Mouse (Mus musculus) urinary bladder, adult 2 months (tissue): Measurements from ENCODE around the gene Vasp. TPM values are rescaled to one million over a fixed set of nuclear protein-coding genes. Genes with fewer than 3 reads are reported as not detected.
A peak's percentile ranks its signal among the peaks of the same experiment; 100 is the strongest.

Experiments used
- DNase-seq: peaks from one replicate; pipeline ENCODE4 v3.0.0; 2022; ENCODE audit warnings: low spot score
- polyA plus RNA-seq: library from polyadenylated mRNA; depleted of rRNA; stranded (reverse); fragments of >200 nt; gene quantifications from 2 replicates; pipeline ENCODE4 v1.2.3, GENCODE M21; 2012

The Vasp gene
- polyA plus RNA-seq, 1 experiment, result 146 TPM

DNA sequence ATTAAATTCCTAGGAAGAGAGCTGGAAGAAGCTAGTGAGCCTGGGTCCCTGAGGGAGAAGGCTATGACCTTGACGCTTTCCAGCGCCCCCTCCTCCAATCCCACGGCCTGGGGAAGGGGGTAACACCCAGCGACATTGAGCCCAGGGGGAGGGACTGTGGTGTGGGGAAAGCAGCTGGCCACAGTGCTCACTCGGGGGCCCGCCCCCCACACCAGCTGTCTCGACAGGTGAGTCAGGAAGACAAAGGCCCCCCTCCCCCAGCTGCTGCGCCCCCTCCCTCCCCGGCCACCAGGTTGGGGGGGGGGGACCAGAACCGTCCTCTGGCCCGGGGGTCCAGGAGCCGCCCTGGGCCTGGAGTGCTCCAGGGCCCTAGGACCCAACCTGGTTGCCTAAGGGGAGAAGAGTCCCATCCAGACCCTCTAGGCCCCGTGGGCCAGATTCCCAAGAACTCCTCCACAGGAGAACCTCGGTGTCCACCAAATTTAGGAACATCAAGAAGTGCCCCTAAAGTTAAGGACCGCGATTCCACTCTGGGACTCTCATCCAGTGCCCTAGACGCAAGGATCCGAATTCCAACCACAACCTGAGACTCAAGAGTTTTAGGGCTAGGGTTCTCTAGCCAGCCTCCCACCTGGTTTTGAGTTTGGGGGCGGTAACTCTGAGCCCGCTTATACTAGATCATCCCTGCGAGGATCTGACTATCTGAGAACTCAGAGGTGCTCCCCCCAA is 944 bp downstream of the Vasp start:
- DNase-seq, result no peak

DNA sequence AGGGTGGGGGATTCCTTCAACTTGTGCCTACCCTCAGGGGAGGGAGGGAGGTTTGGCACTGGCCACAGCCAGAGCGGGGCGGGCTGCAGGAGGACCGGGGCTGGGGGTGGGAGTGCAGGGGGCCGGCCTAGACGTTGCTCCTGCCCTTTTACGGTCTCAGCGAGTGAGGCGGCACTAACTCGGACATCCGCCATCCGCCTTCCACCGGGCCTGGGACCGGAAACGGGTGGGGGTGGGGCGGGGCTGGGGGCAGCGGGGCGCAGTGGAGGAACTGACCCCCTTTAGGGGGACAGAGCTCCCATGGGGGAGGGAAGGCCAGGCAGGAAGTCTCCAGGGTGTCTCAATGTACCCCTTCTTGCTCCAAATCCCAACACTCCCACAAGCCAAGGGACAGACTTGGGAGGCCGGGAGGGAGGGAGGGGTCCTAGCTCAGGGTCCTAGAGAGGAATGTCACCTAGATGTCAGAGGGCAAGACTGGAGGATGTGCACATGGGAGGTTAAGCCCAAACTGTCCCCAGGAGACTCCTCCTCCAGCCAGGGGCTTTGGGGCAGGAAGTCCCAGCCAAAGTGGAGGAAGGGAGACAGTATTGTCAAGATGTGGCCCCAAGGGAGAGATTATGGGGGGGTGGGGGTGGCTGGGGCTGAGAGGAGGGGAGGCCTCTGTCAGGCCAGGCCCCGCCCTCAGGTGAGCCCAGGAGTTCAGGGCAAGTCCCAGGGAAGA is 1.7 kb downstream of the Vasp start:
- DNase-seq, result no peak

DNA sequence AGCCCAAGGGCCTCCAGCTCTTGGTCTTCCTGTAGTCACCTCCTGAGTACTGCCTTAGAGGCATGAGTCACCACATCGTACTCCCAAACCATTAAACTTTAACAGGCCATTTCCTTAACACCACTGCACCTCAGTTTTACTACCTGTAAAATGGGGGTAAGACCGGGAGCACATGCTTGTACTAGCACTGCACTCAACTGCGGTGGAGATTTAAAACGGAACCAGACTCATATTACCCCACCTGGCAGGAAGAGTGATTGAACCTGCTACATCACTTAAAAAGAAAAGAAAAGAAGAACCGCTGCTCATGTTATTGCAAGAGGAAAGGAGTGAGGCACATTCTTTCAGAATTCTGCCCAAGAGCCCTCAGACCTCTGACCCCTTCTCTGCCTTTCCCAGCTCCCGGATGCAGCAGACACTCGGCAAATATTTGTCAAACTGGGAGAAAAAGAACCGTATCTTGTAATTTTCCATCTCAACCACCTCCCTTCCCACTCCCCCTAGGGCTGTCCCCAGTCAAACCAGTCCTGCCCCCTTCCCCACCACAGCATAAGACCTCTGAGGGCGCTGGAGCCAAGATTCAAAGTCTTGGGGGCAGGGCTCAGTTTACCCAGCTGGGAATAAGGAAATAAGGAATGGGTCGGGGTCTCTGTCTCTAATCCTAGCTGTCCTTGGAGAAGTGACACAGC is 2.5 kb downstream of the Vasp start:
- DNase-seq, result no peak

DNA sequence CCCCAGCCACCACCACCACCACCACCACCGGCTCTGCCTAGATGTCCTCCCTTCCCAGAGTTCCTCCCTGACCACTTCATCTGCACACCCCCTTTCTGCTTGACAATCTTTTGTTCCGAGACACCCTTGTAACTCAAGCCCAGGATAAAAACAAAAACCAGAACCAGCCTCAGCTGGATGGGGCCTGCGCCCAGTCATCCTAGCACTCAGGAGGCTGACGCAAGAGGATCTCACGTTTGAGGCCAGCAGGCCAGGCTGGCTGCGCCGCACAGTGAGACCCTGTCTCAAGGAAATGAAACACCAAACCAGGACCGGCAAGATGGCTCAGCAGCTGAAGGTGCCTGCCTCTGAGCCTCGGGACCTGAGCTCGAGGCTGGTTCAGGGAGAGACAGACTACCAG is 4.6 kb downstream of the Vasp start:
- no peak for DNase-seq

DNA sequence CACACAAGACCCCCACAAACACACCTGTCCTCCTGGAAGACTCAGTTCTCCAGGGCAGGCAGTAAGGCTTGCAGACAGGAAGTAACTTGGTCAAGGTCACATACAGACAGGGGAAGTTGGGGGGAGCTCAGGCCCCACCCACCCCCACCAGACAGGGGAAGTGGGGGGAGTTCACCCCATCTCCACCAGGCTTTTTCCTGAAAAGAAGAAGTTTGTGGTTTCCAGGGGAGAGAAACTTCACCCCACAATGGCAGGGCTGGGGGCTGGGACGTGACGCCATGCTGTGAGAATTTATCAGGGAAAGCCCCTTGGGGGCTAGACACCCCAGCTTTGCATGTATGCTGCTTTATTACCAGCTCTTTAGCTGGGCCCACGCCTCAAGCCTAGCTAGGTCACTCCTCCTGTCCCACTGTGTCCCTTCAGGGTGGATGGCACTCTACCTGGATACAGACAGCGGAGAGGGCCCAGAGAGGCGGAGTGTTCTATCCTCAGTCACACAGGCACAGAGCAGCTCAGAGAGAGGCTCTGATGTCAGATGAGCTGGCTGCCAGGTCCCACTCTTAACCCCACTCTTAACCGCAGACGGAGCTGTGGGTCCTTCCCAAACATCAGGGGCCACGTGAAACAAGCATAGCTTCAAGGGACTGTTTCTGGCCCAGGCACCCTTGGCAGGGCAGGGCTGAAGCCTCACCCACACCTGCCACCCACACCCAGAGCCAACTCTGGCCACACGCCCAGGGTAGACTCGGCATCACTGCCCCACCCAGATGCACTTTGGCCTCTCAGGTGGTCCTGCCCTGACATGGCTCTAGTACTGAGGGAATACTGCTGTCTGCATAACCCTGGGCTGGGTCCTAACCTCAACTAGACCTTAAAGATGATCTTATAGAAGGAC is 5.4 kb downstream of the Vasp start:
- DNase-seq, result no peak

DNA sequence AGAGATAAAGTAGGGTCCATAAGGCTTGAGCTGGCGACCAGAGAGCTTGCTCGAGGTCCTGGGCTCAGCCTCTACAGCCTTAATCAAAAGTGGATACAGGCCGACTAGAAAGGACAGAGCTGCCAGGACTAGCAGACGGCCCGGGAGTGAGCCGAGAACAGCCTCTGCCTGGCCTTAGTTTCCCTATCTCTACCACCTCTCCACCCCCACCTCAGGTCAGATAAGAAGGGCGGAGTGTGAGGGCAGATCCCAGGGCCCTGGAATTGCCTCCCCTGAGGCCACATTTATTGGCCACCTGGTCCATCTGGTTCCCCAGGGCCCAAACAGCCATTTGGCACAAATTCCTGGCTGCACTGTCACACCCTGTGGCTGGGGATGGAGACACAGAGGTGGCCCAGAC is 6.5 kb downstream of the Vasp start:
- DNase-seq, result no peak

DNA sequence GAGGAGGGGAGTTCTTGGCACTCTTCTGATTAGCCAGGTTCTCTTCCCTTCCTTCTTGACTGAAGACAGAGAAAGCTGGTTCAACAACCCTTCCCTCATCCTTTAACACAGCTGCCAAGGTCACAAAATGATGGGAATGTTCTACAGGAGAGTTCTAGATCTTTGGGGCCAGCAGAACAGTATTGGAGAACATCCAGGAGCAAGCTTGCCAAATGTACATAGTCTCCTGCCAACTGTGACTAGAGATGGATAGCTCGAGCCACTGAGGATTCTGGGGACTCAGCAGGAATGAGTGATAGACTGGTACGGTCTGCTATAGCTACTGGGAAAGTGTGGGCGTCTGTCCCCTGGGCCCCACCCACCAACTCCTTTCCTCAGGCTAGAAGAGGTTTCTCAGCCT is 13.3 kb downstream of the Vasp start:
- DNase-seq, result no peak

DNA sequence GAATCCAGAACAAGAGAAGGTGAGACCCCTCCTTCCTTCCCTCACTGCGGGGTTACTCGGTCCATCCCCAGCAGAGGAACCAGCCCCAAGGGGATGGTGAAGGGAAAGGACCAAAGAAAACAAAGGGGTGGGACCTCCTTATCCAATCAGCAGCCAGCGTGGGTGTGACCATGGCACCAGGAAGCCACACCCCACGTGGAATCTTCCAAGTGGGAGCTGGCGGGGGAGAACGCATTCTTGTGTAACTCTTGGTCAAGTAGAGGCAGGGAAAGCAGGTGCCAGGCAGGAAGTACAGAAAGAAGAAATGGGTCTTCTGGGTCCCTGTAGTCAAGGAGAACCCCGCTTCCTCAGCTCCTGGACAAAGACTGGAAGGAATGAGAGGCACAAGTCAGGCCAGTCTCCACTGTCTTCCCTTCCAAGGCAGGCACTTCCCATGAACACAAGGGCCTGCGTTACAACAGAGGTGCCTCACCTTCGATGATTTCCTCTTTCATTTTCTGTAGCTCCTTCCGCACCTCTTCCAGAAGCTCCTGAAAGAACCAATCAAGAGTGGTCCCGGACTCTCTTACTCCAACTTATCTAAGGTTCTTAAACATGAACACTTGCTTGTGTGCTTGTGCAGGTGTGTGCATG is 14.1 kb downstream of the Vasp start:
- peak; percentile 33 for DNase-seq

DNA sequence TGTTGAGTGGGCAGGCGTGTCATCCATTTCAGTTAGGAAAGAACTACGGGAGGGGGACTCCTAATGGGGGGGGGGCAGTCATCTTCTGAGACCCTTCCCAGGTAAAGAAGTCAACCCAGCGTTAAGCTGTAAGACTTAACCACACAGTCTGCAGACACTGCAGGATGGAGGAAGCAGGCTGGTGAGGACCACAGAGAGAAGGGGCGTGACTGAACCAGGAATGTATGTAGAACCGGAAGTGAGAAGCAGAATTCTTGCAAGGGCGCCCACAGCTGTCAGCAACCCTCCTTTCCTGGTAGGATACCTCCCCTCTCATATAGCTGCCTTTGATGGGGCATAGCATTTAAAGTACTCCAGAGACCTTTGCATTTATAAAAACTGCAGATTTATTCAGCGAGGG is 15.1 kb downstream of the Vasp start:
- no peak for DNase-seq

DNA sequence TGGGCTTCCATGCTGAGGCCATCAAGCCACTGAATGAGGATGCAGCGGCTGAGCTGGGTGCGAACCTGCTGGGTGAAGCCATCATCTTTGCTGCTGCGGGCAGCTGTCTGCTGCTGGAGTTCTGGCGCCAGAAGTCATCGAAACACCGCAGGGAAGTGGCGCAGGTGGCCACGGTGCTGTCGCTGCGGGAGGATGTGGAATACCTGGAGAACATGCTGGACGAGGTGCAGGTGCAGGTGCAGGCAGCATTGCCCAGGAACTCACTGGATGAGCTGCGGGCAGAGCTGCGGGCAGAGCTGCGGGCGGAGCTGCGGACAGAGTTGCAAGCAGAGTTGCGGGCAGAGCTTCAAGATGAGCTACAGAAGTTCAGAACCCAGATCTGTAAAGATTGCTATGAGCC is 16.2 kb downstream of the Vasp start:
- DNase-seq, result no peak

DNA sequence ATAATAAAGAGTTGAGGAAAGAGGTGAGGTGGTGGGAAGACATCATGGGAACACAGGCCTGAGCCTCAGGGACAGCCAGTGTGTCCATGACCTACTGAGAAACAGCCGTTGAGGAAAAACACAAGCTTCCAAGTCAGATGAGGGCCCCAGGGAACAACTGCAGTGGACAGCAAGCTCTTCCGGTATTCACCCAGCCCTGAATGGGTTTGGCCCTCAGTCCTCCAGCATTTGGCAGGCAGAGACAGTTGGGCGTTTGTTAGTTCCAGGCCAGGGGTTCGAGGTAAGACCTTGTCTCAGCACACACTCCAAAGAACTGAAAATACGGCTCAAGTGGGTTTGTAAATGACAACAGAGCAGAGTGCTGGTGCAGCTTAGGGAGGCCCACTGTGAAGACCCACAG is 18.2 kb downstream of the Vasp start:
- DNase-seq, result no peak

DNA sequence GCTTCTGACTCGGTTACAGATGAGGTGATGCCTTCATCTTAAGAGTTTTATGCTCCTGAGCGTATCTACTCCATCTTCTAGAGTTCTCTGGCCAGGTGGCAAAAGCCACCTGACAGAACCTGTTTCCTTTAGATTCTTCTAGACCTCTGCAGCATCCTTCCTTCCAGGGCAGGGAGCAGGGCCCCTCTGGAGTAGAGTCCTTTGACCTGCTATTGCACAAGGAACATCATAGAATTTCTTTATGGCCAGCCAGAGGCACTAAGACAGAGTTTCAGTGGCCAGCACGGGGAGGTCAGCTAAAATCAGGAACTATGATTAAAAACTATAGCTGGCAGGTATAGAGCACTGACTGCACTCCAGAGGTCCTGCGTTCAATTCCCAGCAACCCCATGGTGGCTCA is 19.5 kb downstream of the Vasp start:
- no peak for DNase-seq

DNA sequence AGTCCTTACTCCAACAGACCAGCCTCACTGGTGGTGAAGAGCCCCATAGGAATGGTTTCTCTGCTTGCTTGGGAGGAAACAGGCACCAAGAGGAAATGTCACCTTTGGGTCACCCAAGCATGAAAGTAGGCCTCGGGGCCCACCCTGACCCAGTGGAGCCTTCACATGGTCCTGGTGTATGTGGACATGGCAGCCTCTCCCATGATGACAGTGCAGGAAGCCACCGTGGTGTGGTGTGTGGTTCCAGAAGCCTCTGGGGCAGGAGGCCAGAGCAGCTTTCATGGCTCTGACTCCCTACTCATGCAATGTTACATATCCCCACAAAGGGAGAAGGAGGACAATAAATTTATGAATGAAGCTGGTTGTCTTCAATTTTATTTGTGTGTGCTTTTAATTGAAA is 24.1 kb downstream of the Vasp start:
- DNase-seq, result no peak

DNA sequence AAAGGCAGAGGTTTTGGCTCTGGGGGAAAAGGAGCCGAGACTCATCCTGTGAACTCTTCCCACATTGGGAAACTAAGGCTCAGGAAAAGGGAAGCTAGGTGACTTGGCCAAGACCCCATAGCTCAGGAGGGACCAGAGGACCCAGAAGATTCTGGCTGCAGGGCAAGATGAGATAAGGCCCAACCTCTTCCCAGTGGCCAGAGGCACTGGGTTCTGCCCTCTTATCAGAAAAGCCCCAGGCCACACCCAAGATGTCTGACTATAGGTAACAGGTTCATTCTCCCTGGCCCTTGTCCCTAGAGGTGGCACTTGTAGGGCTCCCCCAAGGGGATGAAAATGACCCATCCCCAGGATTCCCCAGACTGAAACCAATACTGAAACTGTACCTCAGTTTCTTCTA is 24.8 kb downstream of the Vasp start:
- DNase-seq, result no peak

DNA sequence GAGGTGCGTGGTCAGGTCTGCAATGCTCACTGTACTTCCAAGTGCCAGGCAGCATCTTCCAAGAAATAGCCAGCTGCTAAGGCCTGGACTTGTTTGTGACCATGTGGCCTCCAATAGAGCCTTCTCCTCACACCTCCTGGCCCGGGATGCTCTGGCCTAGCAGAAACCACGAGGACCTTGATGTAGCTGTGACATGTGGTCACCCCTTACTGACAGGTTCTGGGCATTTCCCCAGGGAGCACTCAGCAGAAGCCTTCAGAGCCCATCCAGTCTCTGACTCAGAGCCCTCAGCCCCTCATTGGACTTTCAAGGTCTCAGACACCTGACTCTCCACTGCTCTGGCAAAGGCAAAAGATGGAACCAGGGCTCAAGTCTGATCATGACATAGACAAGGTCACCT is 26.5 kb downstream of the Vasp start:
- no peak for DNase-seq

DNA sequence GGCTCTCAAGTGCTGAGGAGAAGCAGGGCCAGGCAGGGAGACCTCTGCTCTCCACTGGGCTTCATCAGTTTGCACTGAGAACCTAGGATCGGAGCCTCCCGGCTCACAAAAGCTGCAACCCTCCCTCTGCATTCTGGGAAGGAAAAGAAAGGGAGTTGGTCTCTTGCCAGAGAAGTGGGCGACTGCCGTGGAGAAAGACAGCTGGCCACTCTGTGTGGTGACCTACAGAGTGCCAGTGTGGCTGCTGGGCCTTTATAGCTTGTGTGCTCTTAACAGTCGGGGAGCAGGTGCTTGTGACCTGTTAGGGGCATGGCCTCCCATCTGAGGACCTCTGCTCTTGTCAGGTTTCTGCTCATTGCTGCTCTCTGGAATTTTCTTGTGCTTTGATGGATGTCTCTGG is 27.8 kb downstream of the Vasp start:
- DNase-seq, result no peak

DNA sequence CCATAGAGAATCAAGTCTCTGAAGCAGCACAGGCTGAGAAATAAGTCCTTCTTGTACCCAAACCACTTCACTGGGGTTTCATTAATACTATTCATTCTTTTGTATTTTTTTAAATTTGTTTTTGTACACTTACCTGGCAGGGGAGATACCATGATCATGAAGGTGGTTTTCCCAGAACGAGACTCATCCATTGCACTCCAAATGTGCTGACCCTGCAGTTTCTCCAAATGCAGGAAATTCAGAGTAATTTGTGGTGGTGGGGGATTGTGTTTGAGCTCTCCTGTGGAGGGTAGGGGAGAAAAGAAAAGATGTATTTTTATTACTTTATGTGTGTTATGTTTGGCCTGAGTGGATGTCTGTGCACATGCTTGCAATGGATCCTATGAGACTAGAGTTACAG is 29.6 kb downstream of the Vasp start:
- DNase-seq, result no peak

DNA sequence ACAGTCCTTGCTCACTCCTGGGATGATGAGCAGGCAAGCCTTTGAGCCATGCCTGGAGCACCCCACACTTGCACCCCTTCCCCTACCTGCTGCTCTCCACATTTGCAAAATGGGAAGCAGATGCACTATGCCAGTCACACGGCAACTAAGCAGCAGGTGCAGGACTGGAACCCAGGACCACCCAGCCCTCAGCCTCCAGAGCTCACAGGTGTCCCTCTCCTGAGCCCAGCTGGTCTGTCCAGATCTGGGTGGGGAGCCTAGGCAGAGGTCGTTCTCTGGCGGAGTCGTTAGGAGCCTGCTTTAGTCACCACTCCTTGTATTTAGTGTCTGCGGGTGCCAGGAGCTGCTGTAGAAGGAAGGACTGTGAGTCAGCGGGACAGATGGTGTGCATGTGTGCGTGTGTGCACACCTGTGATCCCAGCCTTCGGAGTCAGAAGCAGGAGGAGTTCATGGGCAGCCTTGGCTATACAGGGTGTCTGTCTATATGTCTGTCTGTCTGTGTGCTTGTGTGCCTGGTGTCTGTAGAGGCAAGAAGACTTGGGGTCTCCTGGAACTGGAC is 30.6 kb downstream of the Vasp start:
- DNase-seq, result no peak

DNA sequence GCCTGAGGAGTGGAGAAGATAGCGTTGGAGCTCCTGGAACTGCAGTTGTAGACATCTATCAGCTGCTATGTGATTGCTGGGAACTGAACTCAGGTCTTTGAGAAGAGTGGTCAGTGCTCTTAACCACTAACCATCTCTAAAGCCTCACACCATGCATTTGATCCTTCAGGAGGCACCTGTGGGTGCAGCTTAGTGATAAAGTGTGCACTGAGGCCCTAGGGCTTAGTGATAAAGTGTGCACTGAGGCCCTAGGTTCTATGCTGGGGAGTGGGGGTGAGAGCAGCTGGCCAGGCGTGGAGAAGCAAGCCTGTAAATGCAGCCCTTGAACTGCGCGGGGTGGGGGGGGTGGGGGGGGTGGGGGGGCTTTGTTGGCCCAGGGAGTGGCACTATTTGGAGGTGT is 31.6 kb downstream of the Vasp start:
- no peak for DNase-seq

DNA sequence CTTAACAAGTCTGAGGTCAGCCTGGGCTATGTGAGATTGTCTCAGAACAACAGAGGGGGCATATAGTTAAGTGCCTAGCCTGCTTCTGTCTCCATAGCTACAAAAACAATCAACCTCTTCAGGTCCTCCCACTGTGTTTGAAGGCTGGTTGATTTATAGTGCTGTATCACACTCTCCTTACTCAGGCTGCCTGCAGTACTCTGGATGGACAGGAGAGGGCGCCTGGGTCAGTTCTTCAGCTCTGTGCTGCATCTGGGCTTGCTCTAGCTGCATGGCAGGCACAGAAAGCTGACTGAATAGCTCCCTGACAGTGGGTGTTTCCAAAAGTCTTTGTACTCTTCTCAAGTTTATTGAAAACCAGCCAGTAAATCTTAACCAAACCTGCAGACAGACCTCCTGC is 32.2 kb downstream of the Vasp start:
- peak; percentile 75 for DNase-seq

DNA sequence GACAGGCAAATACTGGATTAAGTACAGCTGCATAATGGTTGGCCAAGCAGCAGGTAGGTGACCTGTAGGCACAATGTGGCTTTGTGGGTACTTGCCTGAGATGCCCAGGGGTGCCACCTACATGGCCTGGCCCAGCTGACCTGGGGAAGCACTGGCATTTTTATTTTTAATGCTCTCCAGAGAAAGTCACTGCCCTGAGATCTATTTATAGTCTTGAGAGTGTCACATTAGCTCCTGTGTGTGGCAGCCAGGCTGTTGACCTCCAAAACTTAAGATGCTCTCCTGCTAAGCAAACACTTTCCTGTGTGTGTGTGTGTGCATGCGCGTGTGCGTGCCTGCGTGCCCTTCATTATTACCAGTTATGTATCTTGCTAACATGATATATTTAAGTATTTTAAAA is 33.3 kb downstream of the Vasp start:
- no peak for DNase-seq
